Mouse (Mus musculus) Patski (cell line): ENCODE data around the gene Arf5. TPM values are rescaled to one million over a fixed set of nuclear protein-coding genes. Genes with fewer than 3 reads are reported as not detected.

Experiments used
- ATAC-seq: fragments of 100-300 bp; one replicate; pipeline ENCODE4 v1.8.0; 2021
- CTCF ChIA-PET: fragments of 350-600 bp; sonication (Branson Sonifier 250); formaldehyde crosslinking; loops from one replicate; lab custom pipeline; 2022; ENCODE audit warnings: inconsistent platforms; lab: Charles Lee
- POLR2A ChIA-PET: fragments of 350-600 bp; sonication (Branson Sonifier 250); formaldehyde crosslinking; loops from one replicate; lab custom pipeline; 2022; ENCODE audit warnings: antibody characterized with exemption, inconsistent platforms; lab: Charles Lee
- DNase-seq: peaks from one replicate; pipeline ENCODE4 v3.0.0-alpha.2; 2011; ENCODE audit warnings: low read depth, low spot score
- H3K27me3 ChIP-seq: fragments of 371-371 bp; one replicate; pipeline ENCODE4 v1.5.1; 2021
- CTCF ChIP-seq: fragments of 100-300 bp; IDR thresholded peaks from one replicate; pipeline ENCODE4 v1.5.1; 2021
- in situ Hi-C: fragments of 300-500 bp; cut with MboI; formaldehyde crosslinking; loops from 3 replicates; pipeline ENCODE4 v1.11.1; 2018; ENCODE audit warnings: low pct_unique_long_range_greater_than_20kb, mixed read lengths
- polyA plus RNA-seq: library from polyadenylated mRNA; unstranded; gene quantifications from one replicate; pipeline ENCODE4 v1.2.3, GENCODE M21; 2021

The Arf5 gene
- 187 TPM for polyA plus RNA-seq

GRCm38 (mm10) chr6:28423313-28423712, at the start of gene Arf5:
Arf5 (plus strand) TSS chr6:28423560.
- in situ Hi-C loops, result loop anchor here (10.0 kb wide), 2 partner anchors 601 to 721 kb away; no protein-coding TSS in a partner anchor
- ATAC-seq, result peak; percentile 57
- POLR2A ChIA-PET, result interaction anchor here (1.1 kb wide), 1 partner anchor 50 kb away, joined by 4 read pairs; no protein-coding TSS in a partner anchor

DNA sequence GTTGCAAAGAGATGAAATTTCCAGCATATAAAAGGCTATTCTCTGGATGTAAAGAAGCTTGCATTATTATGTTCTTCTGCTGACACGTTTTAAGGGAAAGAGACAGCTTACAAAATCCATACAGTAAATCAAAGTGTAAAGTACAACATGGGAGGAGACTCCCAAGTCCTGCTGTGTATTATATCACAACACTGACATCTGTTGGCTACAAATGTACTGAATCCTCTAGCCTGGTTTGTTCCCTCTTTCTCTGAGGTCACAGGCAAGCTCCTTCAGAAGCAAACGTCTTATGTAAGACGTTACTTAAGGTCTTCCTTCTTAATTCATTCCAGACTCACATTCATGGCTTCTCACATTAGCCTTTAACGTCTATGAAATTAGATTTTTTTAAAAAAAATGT, 41.4 kb upstream of the Arf5 start:
- H3K27me3 ChIP-seq, result peaks cover 11% of the 10 kb centered on the region
- peak; percentile 25 for TF ChIP-seq CTCF
- in situ Hi-C loops, result no loop called here
- ChIA-PET CTCF (no interaction called here), POLR2A (no interaction called here)
- ATAC-seq (no peak), DNase-seq (no peak)

More at GRCm38 (mm10) chr6:28423313-28423712, at the start of gene Arf5:
- no peak for DNase-seq
- CTCF ChIA-PET, result interaction anchor here (1.0 to 1.4 kb wide), 2 partner anchors 37 to 601 kb away, joined by 3 read pairs; no protein-coding TSS in a partner anchor
- no peak for TF ChIP-seq CTCF
- no peaks in the 10 kb centered on the region for H3K27me3 ChIP-seq

DNA sequence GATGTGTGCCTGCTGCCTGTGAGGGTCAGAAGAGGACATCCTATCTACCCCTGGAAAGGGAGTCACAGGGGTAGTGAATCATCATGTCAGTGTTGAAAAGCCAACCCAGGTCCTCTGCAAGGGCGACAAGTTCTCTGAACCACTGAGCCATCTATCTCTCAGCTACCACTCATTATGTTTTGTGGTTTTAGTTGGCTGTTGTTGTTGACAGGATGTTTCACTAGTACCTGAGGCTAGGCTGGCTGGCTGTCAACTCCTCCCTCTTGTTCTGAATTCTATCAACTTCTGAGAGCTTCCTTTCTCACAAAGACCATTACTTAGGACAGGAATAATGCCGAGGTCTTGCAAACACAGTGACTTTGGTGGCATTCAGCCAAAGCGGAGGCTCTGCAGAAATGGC, 38.2 kb upstream of the Arf5 start:
- ATAC-seq (no peak), DNase-seq (no peak)
- H3K27me3 ChIP-seq, result peaks cover 14% of the 10 kb centered on the region
- in situ Hi-C loops, result no loop called here
- TF ChIP-seq CTCF, result no peak
- CTCF ChIA-PET, result no interaction called here
- POLR2A ChIA-PET, result no interaction called here

- CTCF ChIA-PET, result no interaction called here
- no peak for TF ChIP-seq CTCF
- POLR2A ChIA-PET, result no interaction called here
- H3K27me3 ChIP-seq, result peaks cover 11% of the 10 kb centered on the region
- in situ Hi-C loops, result no loop called here
- DNase-seq (no peak), ATAC-seq (no peak)
Observed at GRCm38 (mm10) chr6:28389038-28389437, 34.3 kb upstream of the Arf5 start.

GRCm38 (mm10) chr6:28396051-28396852, 27.1 kb upstream of the Arf5 start:
- POLR2A ChIA-PET, result no interaction called here
- DNase-seq (no peak), ATAC-seq (no peak)
- in situ Hi-C loops, result loop anchor here (10.0 kb wide), 1 partner anchor 731 kb away; no protein-coding TSS in a partner anchor
- CTCF ChIA-PET, result interaction anchor here (1.9 kb wide), 1 partner anchor 10 kb away, joined by 4 read pairs; no protein-coding TSS in a partner anchor
- peaks cover 12% of the 10 kb centered on the region for H3K27me3 ChIP-seq
- no peak for TF ChIP-seq CTCF

DNA sequence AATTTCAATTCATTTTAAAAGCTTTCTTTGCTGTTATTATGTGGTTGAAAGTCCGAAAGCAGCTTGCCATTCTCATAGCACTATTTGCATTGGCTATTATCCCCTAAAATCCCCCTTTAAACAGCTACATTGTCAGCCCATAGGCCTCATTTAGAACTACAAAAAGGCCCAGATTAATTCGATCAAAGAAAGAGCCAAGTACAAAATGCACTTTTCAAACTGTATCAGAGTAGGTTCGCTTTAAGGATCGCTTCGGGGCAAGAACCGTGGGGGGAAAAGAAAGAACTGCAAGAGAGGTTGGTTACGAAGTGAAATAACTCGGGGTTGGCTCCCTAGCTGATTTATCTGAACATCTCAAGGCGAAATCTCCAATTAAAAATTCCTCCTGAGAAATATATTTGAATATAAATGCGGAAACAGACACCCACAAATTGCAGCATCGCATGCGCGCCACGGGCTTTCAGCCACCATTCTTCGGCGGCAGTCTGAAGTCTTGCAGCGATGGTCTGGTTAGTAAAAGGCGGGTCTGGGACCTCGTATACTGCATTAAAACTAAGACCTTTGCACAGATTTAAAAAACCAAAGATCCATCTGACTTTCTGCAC, 26.4 kb upstream of the Arf5 start:
- TF ChIP-seq CTCF, result no peak
- DNase-seq (no peak), ATAC-seq (no peak)
- ChIA-PET POLR2A (no interaction called here), CTCF (interaction anchor here (1.9 kb wide), 1 partner anchor 11 kb away, joined by 4 read pairs; no protein-coding TSS in a partner anchor)
- H3K27me3 ChIP-seq, result peaks cover 12% of the 10 kb centered on the region
- in situ Hi-C loops, result loop anchor here (10.0 kb wide), 1 partner anchor 732 kb away; no protein-coding TSS in a partner anchor

- DNase-seq, result no peak
- ATAC-seq, result no peak
- ChIA-PET POLR2A (no interaction called here), CTCF (no interaction called here)
- H3K27me3 ChIP-seq, result peaks cover 12% of the 10 kb centered on the region
- no peak for TF ChIP-seq CTCF
- in situ Hi-C loops, result loop anchor here (10.0 kb wide), 1 partner anchor 733 kb away; no protein-coding TSS in a partner anchor
Observed at GRCm38 (mm10) chr6:28397681-28398203, 25.6 kb upstream of the Arf5 start, which contains the start of gene Zfp800. Zfp800 (minus strand) TSS chr6:28398005.

DNA sequence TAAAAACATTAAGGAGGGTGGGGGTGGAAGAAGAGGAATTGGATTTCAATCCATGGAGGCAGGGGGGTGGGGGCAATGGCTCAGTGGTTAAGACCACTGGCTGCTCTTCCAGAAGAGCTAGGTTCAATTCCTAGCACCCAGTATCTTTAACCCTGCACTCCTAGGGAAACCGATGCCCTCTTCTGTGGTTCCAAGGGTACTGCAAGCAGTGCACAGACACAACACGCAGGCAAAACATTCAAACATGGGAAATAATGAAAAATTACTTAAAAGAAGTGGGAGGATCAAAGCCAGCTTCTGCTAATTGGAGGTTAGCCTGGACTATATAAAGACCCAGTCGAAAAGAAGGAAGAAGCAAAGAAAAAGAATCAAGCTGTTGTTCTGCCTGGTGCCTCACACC, 24.6 kb upstream of the Arf5 start:
- no peak for ATAC-seq

DNA sequence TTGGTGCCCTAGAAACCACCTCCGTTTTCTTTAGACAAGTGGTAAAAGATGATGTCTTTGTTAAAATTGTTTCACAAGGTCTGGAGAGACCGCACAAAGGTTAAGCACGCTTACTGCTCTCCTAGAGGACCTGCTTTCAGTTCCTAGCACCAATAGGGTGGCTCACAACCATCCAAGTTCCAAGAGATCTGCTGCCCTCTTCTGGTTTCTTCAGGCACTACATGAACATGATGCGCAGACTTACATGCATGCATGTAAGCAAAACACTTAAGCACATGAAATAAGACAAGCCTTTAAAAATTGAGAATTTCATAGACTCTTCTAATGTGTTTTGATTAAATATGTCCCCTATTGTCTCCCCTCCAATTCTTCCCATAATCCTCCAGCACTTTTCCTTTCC, 23.6 kb upstream of the Arf5 start:
- H3K27me3 ChIP-seq, result peaks cover 12% of the 10 kb centered on the region
- ChIA-PET CTCF (no interaction called here), POLR2A (interaction anchor here (0.6 kb wide), 1 partner anchor 97 kb away, joined by 3 read pairs; no protein-coding TSS in a partner anchor)
- no peak for DNase-seq
- ATAC-seq, result no peak
- in situ Hi-C loops, result loop anchor here (10.0 kb wide), 1 partner anchor 735 kb away; no protein-coding TSS in a partner anchor
- peak; percentile 23 for TF ChIP-seq CTCF

More for the DNA sequence above, 24.6 kb upstream of the Arf5 start:
- H3K27me3 ChIP-seq, result peaks cover 12% of the 10 kb centered on the region
- no peak for DNase-seq
- ChIA-PET POLR2A (no interaction called here), CTCF (no interaction called here)
- TF ChIP-seq CTCF, result no peak
- in situ Hi-C loops, result loop anchor here (10.0 kb wide), 1 partner anchor 734 kb away; no protein-coding TSS in a partner anchor

DNA sequence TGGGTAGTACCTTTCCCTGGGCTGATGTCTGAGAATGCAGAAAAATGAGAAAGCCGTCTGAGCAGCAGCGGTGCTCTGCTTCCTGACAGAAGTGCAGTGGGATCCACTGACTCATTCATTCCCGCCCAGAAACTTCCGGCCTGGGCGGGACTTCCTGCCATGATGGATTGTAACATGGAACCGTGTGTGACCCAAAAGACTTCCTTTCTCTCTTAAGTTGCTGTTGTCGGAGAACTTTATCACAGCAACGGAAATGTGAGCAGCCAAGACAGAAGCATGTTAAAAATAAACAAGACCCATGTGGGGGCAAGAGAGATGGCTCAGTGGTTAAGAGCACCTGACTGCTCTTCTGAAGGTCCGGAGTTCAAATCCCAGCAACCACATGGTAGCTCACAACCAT, 13.3 kb upstream of the Arf5 start:
- ChIA-PET POLR2A (no interaction called here), CTCF (no interaction called here)
- in situ Hi-C loops, result no loop called here
- no peaks in the 10 kb centered on the region for H3K27me3 ChIP-seq
- ATAC-seq, result no peak
- no peak for TF ChIP-seq CTCF
- DNase-seq, result no peak
